Mouse (Mus musculus): ENCODE data around the gene Srrm2. TPM values are rescaled to one million over a fixed set of nuclear protein-coding genes. Genes with fewer than 3 reads are reported as not detected.

Gene Srrm2
- polyA plus RNA-seq, 1 experiment from 2014 or later, result 744 TPM

DNA sequence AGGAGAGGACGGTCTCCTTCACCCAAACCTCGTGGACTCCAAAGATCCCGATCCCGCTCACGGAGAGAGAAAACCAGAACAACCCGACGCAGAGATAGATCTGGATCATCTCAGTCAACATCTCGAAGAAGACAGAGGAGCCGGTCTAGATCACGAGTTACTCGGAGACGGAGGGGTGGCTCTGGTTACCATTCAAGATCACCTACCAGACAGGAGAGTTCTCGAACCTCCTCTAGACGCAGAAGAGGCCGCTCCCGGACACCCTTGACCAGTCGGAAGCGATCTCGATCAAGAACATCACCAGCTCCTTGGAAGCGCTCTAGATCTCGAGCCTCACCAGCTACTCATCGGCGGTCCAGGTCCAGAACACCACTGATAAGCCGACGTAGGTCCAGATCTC, 28.9 kb downstream of the Srrm2 start:
- no peak overlapping the region for H3K4me2 ChIP-seq (replicated peaks)
- H3K4me3 ChIP-seq, result no peak overlapping the region
- no peaks in the 10 kb centered on the region for H3K4me1 ChIP-seq
- H3K36me3 ChIP-seq, result peaks cover 99% of the 10 kb centered on the region
- H3K27me3 ChIP-seq, result no peaks in the 10 kb centered on the region
- no peak for ATAC-seq (ENCODE audit: low FRiP score, low read depth)
- H3K27ac ChIP-seq (replicated peaks), result no peak overlapping the region
- 98% methylated on average over 25 of the region's 25 CpGs for WGBS
- no peak overlapping the region for H3K9ac ChIP-seq (replicated peaks)
- peaks cover 24% of the 10 kb centered on the region for H3K9me3 ChIP-seq

DNA sequence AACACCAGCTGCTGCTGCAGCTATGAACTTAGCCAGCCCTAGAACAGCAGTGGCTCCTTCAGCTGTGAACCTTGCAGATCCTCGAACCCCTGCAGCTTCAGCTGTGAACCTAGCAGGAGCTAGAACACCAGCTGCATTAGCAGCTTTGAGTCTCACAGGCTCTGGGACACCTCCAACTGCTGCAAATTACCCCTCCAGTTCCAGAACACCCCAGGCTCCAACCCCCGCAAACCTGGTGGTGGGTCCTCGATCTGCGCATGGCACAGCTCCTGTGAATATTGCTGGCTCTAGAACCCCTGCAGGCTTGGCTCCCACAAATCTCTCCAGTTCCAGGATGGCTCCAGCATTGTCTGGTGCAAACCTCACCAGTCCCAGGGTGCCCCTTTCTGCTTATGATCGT, 30.4 kb downstream of the Srrm2 start:
- H3K36me3 ChIP-seq, result peaks cover 99% of the 10 kb centered on the region
- H3K9me3 ChIP-seq, result peaks cover 18% of the 10 kb centered on the region
- no peak overlapping the region for H3K4me2 ChIP-seq (replicated peaks)
- ATAC-seq (ENCODE audit: low FRiP score, low read depth), result no peak
- H3K27me3 ChIP-seq, result no peaks in the 10 kb centered on the region
- no peaks in the 10 kb centered on the region for H3K4me1 ChIP-seq
- no peak overlapping the region for H3K27ac ChIP-seq (replicated peaks)
- H3K4me3 ChIP-seq, result no peak overlapping the region
- no peak overlapping the region for H3K9ac ChIP-seq (replicated peaks)
- WGBS, result 97% methylated on average over 5 of the region's 5 CpGs

DNA sequence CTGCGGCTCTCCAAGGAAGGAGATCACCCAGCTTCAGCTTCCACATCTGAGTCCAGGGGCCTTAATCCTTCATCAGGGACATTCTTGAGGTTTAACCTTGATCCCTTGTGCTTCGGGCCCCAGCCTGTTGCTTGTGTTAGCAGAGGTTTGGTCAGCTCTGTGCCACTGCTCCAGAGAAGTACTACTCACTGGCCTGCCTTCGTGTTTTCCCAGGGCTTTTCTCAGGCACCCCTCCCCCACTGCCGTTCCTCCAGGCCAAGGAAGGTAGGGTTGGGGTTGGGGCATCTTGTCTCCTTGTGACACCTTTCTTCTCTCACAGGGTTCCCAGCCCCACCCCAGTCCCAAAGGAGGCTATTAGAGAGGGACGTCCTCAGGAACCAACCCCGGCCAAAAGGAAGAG, 31.8 kb downstream of the Srrm2 start:
- H3K9ac ChIP-seq (replicated peaks), result no peak overlapping the region
- no peak overlapping the region for H3K4me3 ChIP-seq
- no peak overlapping the region for H3K27ac ChIP-seq (replicated peaks)
- H3K36me3 ChIP-seq, result peaks cover 99% of the 10 kb centered on the region
- peaks cover 3% of the 10 kb centered on the region for H3K4me1 ChIP-seq
- no peaks in the 10 kb centered on the region for H3K27me3 ChIP-seq
- no peak for ATAC-seq (ENCODE audit: low FRiP score, low read depth)
- peaks cover 14% of the 10 kb centered on the region for H3K9me3 ChIP-seq
- no peak overlapping the region for H3K4me2 ChIP-seq (replicated peaks)
- WGBS, result 81% methylated on average over 6 of the region's 6 CpGs

DNA sequence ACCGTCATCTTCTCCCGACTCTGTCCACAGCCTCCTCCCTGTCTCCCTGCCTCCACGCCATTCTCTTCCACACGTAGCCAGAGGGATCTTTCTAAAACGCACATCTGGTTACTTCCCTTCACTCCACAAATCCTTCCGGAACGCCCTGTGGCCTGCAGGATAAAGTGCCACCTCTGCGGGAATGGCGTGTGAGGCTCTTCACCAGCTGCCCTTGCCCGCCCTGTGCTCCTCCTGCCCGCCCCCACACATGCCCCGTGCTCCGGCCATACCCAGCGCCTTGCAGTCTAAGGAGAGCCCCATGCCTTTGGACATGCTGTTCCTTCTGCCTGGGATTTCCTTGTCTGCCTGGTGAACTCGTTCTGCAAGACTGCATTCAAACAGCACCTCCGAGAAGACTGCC, 32.7 kb downstream of the Srrm2 start:
- Histone ChIP-seq H3K4me1 (peaks cover 11% of the 10 kb centered on the region), H3K9me3 (peaks cover 13% of the 10 kb centered on the region), H3K9ac (replicated peaks) (no peak overlapping the region), H3K27ac (replicated peaks) (no peak overlapping the region), H3K4me2 (replicated peaks) (no peak overlapping the region), H3K36me3 (peaks cover 93% of the 10 kb centered on the region), H3K4me3 (no peak overlapping the region), H3K27me3 (no peaks in the 10 kb centered on the region)
- WGBS, result 83% methylated on average over 16 of the region's 16 CpGs
- ATAC-seq (ENCODE audit: low FRiP score, low read depth), result no peak

DNA sequence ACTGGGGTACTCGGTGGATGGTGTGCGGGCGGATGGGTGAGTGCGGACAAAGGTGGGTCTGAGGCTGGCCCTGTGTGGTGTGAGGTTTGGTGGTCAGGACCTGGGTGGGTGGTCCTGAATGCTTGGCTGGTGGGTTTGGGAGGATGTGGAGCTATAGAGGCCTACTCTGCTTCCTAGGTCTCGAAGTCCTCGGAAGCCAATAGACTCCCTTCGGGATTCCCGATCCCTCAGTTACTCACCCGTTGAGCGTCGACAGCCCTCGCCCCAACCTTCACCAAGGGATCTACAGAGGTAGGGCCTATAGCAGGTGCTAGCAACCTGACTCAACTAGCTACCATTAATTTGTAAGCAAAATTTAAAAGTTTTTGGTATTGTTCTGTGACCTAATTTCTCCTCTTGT, 33.3 kb downstream of the Srrm2 start:
- WGBS, result 96% methylated on average over 12 of the region's 12 CpGs
- peaks cover 14% of the 10 kb centered on the region for H3K4me1 ChIP-seq
- H3K9ac ChIP-seq (replicated peaks), result no peak overlapping the region
- H3K4me3 ChIP-seq, result no peak overlapping the region
- H3K36me3 ChIP-seq, result peaks cover 87% of the 10 kb centered on the region
- no peak for ATAC-seq (ENCODE audit: low FRiP score, low read depth)
- H3K27ac ChIP-seq (replicated peaks), result no peak overlapping the region
- no peak overlapping the region for H3K4me2 ChIP-seq (replicated peaks)
- peaks cover 7% of the 10 kb centered on the region; the same call in 1 of the 2 replicates for H3K9me3 ChIP-seq
- H3K27me3 ChIP-seq, result no peaks in the 10 kb centered on the region

DNA sequence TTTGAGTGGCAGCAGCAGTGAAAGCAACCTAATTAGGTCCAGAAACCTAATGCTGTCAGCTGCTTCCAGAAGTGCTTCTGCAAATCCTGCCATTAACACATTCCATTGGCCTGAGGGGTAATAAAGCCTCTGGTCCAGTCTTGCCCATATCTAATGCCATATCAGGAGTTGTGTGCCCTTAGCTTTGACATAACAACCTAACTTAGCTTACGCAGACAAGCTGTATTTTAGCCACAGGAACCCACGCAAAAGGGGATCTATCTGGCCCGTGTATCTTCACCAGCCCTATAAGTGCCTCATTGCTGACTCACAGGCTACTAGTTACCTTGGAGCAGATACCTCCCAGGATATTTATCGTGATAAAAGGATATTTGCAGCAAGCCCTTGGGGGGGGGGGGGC, 35.3 kb downstream of the Srrm2 start:
- Histone ChIP-seq H3K36me3 (peaks cover 67% of the 10 kb centered on the region), H3K4me3 (no peak overlapping the region), H3K9me3 (no peaks in the 10 kb centered on the region), H3K27me3 (peaks cover under 1% of the 10 kb centered on the region; the same call in 1 of the 2 replicates), H3K27ac (replicated peaks) (no peak overlapping the region), H3K4me2 (replicated peaks) (no peak overlapping the region), H3K4me1 (peaks cover 14% of the 10 kb centered on the region), H3K9ac (replicated peaks) (no peak overlapping the region)
- 86% methylated on average over 4 of the region's 4 CpGs for WGBS
- no peak for ATAC-seq (ENCODE audit: low FRiP score, low read depth)

DNA sequence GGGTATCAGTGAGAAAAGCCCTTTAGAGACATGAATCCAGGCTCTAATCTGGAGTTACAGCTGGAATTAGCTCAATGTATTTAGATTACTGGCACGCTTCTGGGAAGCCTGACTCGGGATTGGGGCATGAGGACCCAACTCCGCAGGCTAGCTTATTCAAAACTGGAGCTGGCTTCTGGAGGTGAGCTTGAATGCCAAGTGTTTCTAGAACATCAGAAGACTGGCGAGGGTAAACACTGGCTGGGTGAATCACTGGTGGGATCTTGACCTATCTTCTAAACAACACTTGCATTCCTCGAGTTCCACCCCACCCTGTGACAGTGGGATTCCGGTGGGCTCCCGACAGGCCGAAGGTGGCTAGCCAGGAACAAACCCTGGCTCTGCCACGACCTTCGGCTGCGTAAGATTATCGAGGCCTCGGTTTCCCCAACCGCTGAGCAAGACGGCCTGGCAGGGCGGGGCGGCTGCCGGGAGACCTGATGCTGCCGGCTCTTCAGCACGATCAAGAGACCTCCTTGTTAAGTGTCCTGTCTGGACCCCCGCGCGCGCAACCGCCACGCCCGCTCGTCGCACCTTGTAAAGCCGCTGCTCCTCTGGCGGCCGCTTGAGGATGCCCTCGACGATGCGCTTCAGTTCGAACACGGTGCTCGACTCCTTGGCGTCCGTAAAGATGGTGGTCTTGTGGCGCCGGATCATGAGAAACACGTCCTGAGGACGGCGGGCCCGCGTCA, 38.1 kb downstream of the Srrm2 start:
- Histone ChIP-seq H3K4me2 (replicated peaks) (peak overlapping the region; percentile 83), H3K36me3 (peaks cover 39% of the 10 kb centered on the region), H3K27ac (replicated peaks) (peak overlapping the region; percentile 95), H3K9me3 (no peaks in the 10 kb centered on the region), H3K27me3 (peaks cover 24% of the 10 kb centered on the region), H3K4me1 (peaks cover 14% of the 10 kb centered on the region), H3K9ac (replicated peaks) (peak overlapping the region; percentile 81), H3K4me3 (peak overlapping the region; percentile 82)
- under 1% methylated on average over 47 of the region's 47 CpGs for WGBS
- ATAC-seq (ENCODE audit: low FRiP score, low read depth), result peak; percentile 77

DNA sequence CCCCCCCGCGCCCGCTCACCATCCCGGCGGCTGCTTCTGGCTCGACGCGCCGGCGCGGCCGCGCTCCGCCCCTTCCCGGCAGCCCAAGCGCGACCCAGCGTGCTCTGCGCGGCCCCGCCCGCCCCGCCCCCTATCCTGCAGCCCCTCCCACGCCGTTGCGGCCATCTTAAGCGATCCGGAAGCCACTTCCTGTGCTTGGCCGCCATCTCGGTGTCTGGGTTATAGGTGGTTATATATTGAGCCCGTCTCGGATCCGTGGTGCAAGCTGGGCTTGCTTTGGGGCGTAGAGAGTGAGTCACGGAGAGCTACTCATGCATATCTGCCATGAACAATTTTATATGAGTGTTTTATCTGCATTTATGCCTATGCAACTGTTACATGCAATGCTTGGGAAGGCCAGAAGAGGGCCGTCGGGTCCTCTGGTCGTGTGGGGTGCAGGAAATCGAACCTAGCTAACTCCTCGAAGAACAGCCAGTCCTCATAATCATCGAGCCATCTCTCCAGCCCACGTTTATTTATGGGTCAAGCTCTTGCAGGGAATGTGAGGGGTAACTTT, 38.8 kb downstream of the Srrm2 start, which contains the start of gene Elob:
Gene Elob, minus strand, starts transcription at position 73 of the 556 bp plus-strand sequence.
- no peaks in the 10 kb centered on the region for H3K9me3 ChIP-seq
- under 1% methylated on average over 38 of the region's 42 CpGs for WGBS
- H3K27me3 ChIP-seq, result peaks cover 31% of the 10 kb centered on the region
- peak within 1 kb of the TSS; percentile 83 for H3K4me2 ChIP-seq (replicated peaks)
- H3K4me1 ChIP-seq, result peaks cover 14% of the 10 kb centered on the region
- ATAC-seq (ENCODE audit: low FRiP score, low read depth), result peak; percentile 96
- H3K9ac ChIP-seq (replicated peaks), result peak within 1 kb of the TSS; percentile 81
- H3K4me3 ChIP-seq, result peak within 1 kb of the TSS; percentile 82
- H3K36me3 ChIP-seq, result peaks cover 32% of the 10 kb centered on the region
- H3K27ac ChIP-seq (replicated peaks), result peak within 1 kb of the TSS; percentile 95

DNA sequence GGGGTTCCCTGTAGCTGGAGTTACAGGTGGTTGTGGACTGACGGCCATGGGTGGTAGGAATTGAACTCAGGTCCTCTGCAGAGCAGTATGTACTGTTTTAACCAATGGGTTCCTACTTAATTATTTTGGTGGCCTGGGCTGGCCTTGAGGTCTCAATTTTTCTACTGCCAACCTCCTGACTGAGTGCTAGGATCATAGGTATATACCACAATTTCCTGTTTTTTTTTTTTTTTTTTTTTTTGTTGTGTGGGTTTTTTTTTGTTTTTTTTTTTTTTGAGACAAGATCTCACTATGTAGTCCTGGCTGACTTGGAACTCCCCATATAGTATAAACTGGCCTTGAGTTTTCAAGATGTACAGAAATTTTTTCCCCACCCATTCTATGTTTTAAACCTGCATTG, 40.9 kb downstream of the Srrm2 start:
- peaks cover 46% of the 10 kb centered on the region for H3K27me3 ChIP-seq
- WGBS, result 96% methylated on average over 1 of the region's 1 CpGs
- no peak overlapping the region for H3K9ac ChIP-seq (replicated peaks)
- H3K4me1 ChIP-seq, result peaks cover 14% of the 10 kb centered on the region
- ATAC-seq (ENCODE audit: low FRiP score, low read depth), result no peak
- H3K4me3 ChIP-seq, result no peak overlapping the region
- no peaks in the 10 kb centered on the region for H3K9me3 ChIP-seq
- no peak overlapping the region for H3K27ac ChIP-seq (replicated peaks)
- peaks cover 12% of the 10 kb centered on the region for H3K36me3 ChIP-seq
- H3K4me2 ChIP-seq (replicated peaks), result no peak overlapping the region

DNA sequence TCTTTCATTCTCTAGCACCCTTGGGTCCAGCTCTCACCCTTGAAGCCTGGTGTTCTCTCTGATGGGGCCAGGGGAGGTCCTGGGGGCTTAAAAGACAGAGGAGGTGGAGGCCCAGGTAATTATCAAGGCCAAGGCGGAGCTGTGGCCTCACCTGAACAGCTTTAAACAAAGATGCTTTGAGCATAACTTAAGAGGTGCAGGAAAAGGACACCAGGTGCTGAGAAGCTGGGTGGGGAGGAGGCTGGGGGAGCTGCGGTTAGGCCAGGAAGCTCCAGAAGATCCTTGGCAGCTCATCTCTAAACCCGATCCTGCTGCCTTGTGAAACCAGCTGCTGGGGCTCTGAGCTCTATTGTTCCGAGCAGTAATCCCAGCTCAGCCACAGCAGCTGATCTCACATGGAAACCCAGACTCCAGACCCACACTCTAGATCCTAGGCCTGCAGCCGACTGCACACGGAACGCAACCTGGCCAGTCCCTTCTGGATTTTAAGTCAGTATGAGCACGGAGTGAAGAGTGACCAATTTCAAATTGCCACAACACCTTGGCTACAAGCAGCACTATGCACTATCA, 45.8 kb downstream of the Srrm2 start, which contains the start of gene Prss33:
Gene Prss33, minus strand, starts transcription at position 51 of the 570 bp plus-strand sequence.
- no peak for ATAC-seq (ENCODE audit: low FRiP score, low read depth)
- Histone ChIP-seq H3K9me3 (no peaks in the 10 kb centered on the region), H3K27me3 (peaks cover 41% of the 10 kb centered on the region), H3K4me1 (no peaks in the 10 kb centered on the region), H3K4me2 (replicated peaks) (no peak within 1 kb of the TSS), H3K27ac (replicated peaks) (0 out of 2 replicates have a peak within 1 kb of the TSS, but pooled peaks have one; percentile 25), H3K36me3 (no peaks in the 10 kb centered on the region), H3K9ac (replicated peaks) (0 out of 2 replicates have a peak within 1 kb of the TSS, but pooled peaks have one; percentile 11), H3K4me3 (no peak within 1 kb of the TSS)
- 51% methylated on average over 8 of the region's 8 CpGs for WGBS

DNA sequence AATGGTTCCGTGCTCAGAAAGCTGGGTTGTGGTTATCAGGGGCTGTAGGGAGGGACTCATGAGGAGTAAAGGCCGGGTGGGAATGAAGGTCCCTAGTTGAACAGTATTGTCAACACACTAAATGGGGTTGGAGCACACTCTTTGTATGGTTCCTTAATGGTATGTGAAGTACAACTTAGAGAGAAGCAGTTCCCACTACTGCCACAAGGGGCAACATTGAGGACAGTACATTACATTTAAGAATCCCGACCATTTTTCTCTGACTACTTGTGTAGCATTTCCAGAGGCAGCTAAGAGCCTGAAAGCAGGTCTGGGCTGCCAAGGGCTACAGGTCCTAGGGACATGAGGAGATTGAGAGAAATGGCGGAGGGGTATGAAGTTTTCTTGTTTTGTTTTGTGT, 50.8 kb downstream of the Srrm2 start:
- 29% methylated on average over 4 of the region's 4 CpGs for WGBS

More for the DNA sequence above, 50.8 kb downstream of the Srrm2 start:
- Histone ChIP-seq H3K4me1 (no peaks in the 10 kb centered on the region), H3K27ac (replicated peaks) (no peak overlapping the region), H3K9ac (replicated peaks) (no peak overlapping the region), H3K36me3 (no peaks in the 10 kb centered on the region), H3K4me2 (replicated peaks) (no peak overlapping the region), H3K9me3 (no peaks in the 10 kb centered on the region), H3K4me3 (no peak overlapping the region), H3K27me3 (peaks cover 16% of the 10 kb centered on the region; the same call in 1 of the 2 replicates)
- peak; percentile 35; the same call in 1 of the 2 replicates for ATAC-seq (ENCODE audit: low FRiP score, low read depth)
